Mouse (Mus musculus) liver, postnatal 0 days (tissue): ENCODE results near the gene Mcur1.

Source experiments
- CTCF ChIP-seq: sonication (generic); IDR thresholded peaks from 2 replicates; pipeline ENCODE4 v1.5.1; 2016; ENCODE audit warnings: antibody characterized with exemption, low read depth
- EP300 ChIP-seq: IDR thresholded peaks from 2 replicates; pipeline ENCODE4 v1.6.1; 2016; ENCODE audit warnings: antibody characterized with exemption, low read depth, mild to moderate bottlenecking

DNA sequence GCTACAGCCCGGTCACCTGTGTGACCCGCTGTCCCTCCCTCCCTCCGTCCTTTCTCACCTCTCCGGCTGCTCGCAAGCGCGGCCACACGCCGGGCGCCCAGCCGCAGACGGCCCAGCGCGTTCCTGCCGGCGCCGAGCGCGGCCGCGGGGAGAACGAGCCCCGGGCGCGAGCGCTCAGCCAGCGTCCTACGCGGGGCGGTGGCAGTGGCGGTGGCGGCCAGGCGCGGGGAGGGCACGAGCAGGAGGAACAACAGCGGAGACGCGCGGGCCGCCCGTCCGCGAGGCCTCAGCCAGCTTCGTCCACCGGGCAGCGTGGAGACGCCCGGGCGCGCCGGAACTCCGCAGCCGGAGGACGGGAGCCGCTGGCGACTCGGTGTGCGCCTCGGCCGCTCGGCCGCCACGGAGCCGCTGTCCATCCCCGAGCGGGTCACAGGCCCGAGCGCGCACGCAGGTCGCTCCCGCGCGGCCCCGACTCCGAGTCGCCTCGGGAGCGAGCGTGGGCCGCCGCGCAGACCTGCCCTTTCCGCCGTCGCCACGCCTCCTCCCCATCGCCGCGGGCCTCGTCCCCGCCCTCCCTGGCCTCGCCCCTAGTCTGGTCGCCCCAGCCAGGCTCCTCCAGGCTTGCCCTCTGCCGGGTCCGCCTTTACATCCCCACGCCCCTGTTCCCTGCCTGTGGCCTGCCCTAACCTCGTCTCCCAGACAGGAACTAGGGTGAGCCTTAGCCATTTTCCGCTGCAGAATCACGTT, at the start of gene Mcur1:
- TF ChIP-seq CTCF: no peak
- TF ChIP-seq EP300: no peak
